Mouse (Mus musculus): ENCODE results near the gene Zfp507.

The Zfp507 gene

DNA sequence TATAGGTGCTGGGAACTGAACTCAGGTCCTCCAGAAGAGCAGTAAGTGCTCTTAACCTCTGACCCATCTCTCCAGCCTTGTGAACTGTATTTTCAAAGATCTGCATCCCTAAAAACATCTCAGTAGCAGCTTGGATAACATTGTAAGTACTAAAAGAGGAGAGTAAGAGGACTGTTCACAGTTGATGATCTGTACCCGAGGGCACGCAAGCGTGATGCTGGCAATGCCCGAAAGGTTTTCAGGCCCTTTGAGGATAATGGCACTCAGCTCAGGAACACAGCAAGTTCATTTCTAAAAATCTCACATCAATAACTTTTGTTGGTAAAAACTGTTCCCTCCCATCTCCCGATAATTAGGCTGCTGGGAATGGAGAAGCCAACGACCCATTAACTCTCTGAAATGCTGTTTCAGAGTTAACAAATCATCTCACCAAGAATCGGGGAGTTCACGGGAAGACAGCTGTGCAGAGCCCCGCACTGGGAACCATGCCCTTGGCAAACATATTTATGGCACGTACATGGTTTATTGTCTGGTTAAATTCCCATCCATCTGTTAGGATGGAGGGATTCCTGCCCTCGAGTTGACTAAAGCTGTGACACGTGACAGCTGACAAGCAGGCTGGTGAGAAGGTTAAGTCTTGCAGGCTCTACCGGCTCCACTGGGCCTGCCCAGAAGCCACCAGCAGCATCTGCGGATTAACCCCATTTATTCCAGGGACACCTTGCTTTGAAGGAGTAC, 69.3 kb downstream of the Zfp507 start:
- DNase-seq (ENCODE audit: low read depth) = no peak

DNA sequence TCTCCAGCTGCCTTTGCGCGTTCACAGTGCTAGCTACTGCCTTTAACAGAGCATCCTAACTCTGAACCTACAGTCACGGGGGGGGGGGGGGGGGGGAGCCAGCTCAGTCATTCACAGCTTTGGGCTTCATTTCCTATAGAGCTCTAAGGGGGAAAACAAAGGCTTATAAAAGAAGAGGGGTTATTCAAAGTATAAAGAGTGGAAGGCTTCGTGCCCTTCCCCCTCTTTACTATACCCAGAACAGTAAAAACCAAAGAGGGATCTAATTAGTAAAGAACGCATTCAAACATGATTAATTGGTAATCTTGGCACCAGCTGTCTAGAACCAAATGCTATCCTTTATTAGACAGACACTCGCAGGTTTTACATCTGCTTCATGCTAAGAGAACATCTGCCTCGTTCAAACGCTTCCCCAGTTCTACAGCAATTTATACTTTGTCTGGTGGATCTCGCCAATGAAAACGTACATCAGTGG, 70.2 kb downstream of the Zfp507 start:
- DNase-seq (ENCODE audit: low read depth) = no peak

DNA sequence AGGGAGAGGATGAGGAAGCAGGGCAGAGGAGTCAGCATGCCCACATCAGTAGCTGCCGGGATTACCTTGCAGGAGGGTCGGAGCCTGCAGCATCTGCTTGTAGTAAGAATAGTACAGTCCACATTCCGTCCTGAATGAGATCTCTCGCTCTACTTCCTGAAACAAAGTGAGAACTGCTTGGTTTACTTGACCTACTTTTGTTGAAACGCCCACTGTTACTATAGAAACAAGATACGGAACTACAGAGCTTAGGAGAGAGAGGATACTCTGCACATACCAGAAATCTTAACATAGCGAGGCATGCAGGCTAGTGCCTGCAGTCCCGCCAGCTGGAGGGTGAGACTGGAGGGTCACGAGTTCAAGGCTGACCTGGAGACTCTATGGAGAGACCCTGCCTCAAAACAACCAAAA, 73.2 kb downstream of the Zfp507 start:
- DNase-seq (ENCODE audit: low read depth) = no peak

DNA sequence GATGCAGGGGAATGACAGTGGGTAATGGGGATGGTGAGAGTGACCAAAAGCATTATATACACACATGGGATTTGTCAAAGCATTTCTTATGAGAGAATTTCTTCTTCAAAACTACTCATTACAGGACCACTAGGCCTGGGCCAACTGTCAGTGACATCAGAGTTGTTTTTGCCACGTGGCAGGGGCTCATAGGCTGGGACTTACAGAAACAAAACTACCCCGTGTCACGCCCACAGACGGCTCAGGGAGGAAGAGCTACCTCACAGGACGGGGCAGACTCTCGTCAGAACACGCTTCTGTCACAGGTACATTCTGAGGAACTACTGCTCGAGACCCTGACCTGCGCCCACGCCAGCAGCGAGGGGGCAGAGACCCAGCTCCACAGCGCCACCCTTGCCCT, 74.4 kb downstream of the Zfp507 start:
- DNase-seq (ENCODE audit: low read depth) = no peak

DNA sequence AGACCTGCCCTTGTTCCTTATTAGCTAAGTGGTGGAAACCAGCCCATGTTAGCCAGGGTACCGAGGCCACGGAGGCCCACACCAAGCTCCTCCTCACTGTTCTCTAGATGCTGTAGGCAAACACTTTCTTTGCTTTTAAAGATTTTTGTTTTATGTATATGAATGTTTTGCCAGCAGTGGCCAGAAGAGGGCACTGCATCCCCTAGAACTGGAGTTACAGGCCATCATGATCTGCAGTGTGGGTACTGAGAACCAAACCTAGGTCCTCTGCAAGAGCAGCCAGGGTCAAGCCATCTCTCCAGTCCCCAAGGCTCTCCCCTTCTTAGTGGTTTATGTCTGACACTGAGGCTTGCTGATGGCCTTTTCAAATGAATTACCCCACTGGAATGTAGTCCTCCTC, 79.8 kb downstream of the Zfp507 start:
- DNase-seq (ENCODE audit: low read depth) = no peak
